Mouse (Mus musculus): ENCODE data around the gene Has3.
"Not testable (repeated sequence)": the region's sequence is repeated elsewhere in the genome, so short reads cannot be mapped to it uniquely, and the experiment has no call there.

Gene Has3

GRCm38 (mm10) chr8:106887336-106888189 is 17.5 kb downstream of the Has3 start:
- peak; percentile 81 for DNase-seq (ENCODE audit: low spot score)

DNA sequence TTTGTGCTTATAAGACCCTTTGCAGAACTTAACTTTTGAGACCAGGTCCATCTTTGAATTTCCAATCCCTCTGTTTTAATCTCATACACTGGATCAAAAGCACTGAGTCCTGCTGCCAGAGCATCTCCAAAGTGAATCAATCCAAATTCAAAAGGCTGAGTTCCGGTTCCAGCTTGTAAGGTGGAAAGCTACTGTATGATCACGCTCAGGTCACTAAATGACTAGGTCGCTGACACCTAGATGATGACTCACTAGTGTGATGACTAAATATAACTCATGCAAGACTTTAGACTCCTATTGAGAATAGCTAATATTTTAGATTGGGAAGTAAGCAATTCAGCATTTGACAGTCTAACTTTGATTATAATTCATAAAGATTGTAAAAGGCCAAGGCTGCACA is 18.8 kb downstream of the Has3 start:
- DNase-seq (ENCODE audit: low spot score) = no peak

DNA sequence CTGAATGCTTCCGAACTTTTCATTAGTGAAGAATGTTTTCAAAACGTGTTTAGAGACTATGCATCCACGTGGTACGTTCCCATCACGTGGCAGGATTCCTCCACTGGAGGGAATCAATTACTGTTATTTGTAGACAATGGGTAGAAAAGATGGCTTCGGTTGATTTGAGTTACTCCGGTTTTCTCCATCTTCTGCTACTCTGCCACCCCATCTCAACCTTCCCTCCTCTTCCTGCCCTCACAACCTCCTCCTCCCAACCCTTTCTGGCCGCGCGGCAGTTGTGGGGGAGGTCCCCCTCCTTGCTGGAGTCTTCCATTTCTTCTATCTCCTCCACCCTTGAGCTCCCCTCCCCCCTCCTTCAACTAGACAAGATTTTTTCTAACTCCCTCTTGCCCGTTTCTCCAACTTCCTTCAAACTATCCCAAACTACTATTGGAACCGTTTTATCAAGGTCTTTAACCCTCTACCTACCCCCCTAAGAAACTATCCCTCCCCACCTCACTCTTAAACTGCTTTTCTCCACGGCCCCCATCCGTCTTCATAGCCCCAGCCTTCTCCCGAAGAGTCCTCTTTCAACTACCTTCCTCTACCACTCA is 22.3 kb downstream of the Has3 start:
- DNase-seq (ENCODE audit: low spot score) = no peak

DNA sequence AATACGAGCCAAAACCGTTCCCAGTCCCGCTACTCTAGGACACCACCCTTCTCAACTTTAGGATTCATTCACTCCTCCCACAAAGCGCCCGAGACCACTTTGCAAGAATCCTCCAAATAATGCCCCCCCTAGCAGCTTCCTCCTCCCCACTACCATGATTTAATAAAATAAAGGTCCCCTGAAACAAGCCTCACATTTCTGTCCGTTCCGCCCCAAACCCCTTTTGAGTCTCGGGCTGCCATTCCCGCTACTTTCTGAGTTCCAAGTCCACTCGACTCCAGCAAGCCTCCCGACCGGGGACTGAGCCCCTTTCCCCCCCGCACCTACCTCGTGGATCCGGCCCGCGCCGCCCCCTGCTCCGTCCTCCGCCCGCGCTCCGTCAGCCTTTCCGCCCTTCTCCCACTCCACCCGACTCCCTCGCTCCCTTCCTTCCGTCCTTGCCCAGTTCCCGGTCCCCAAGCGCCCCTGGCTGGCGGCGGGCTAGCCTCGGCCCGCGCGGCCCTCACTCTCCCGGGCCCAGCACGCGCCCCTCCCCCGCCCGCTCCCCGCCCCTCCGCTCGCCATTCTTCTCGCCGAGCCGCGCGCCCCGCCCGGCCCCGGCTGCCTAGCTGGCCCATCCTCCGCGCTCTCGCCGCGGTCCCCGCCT is 22.9 kb downstream of the Has3 start:
- DNase-seq (ENCODE audit: low spot score) = no peak

DNA sequence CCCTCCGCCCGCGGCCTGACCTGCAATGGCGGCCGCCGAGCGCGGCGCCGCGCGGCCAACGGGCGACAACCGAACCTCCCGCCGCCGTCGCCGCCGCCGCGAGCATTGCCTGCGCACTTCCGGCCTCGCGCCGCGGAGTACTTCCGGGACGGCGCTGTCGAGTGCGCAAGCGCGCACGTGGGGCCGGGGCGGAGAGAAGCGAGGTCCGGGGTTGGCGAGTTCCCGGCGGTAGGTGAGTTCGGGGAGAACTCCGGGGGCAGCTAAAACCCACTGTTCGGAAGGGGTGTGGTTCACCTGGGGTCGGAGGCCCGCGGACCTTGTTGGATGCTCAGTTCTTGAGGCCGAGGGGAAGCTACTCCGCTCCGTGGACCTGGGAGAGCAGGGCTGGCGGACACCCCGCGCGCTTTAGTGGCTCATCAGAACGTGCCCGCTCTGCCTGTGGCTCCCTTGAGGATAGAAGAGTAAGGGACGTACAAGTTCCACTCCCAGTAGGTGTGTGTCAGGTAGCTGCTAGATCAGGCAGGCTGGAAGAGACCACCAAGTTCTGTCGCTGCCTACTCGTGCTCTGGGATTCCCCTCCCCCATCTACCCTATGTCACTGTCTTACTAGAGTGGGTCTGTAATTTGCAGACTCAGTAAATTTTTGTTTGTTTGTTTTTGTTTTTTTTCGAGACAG is 23.6 kb downstream of the Has3 start, which contains the start of gene Utp4:
Gene Utp4, plus strand, starts transcription at position 156 of the 676 bp plus-strand sequence.
- peak; percentile 87 for DNase-seq (ENCODE audit: low spot score)

- DNase-seq (ENCODE audit: low spot score) = no peak
These were observed 29.4 kb downstream of the Has3 start for GRCm38 (mm10) chr8:106899473-106899872.

GRCm38 (mm10) chr8:106905727-106906480 is 35.9 kb downstream of the Has3 start:
- peak; percentile 79 for DNase-seq (ENCODE audit: low spot score)

- DNase-seq (ENCODE audit: low spot score) = no peak
These were observed 36.6 kb downstream of the Has3 start for GRCm38 (mm10) chr8:106906635-106907034.

GRCm38 (mm10) chr8:106907450-106907849 is 37.4 kb downstream of the Has3 start:
- no peak for DNase-seq (ENCODE audit: low spot score)

- no peak for DNase-seq (ENCODE audit: low spot score)
These were observed 38.2 kb downstream of the Has3 start for GRCm38 (mm10) chr8:106908291-106908690.

GRCm38 (mm10) chr8:106913631-106914030 is 43.6 kb downstream of the Has3 start:
- DNase-seq (ENCODE audit: low spot score) = no peak

GRCm38 (mm10) chr8:106919721-106920394 is 49.8 kb downstream of the Has3 start:
- DNase-seq (ENCODE audit: low spot score) = no peak

DNA sequence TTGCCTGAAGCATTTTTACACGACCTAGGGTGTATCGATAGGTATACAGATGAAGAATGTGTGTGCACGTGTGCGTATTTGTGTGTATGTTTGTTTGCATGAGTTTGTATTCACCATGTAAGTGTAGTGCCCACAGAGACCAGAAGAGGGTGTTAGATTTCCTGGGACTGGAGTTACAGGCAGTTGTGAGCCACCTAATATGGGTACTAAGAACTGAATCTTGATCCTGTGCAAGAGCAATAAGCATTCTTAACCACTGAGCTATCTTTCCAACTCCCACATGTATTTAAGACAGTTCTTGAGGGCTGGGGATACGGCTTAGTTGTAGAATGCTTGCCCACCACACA is 50.3 kb downstream of the Has3 start:
- no peak for DNase-seq (ENCODE audit: low spot score)

- no peak for DNase-seq (ENCODE audit: low spot score)
These were observed 54.0 kb downstream of the Has3 start for GRCm38 (mm10) chr8:106924057-106924456.

GRCm38 (mm10) chr8:106924904-106925349 is 54.9 kb downstream of the Has3 start:
- peak; percentile 48 for DNase-seq (ENCODE audit: low spot score)

DNA sequence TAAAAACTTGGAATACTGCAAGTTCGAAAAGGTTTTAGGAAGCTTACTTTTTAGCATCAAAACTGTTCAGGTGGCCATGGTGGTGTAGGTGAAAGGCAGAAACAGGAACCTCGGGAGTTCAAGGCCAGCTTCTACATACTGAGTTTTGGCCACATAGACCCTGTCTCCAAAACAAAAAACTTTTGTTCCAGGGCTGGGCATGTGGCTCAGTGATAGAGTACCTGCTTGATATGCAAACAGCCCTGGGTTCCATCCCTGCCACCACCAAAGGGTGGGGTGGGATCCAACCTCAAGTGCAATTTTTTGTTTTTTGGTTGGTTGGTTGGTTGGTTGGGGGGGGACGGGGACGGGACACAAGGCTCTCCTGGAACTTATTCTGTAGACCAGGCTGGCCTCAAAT is 55.4 kb downstream of the Has3 start:
- no peak for DNase-seq (ENCODE audit: low spot score)

- no peak for DNase-seq (ENCODE audit: low spot score)
These were observed 57.2 kb downstream of the Has3 start for GRCm38 (mm10) chr8:106927247-106927646.

DNA sequence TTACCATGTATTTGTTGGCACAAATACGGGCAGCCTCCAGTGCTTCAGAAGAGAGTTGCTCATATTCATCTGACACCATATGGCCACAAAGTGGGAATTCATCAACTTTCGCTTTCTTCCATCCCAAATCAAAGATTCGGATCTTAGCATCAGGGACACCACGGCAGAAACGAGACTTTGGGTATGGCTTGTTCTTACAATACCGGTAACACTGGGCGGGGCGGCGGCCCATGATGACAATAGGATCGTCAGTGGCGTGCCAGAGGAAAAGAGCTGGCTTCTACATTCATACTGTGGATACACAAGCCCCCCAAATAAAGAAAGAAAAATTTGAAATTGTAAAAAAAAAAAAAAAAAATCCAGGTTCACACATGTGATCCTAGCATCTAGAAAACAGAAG is 58.1 kb downstream of the Has3 start:
- not testable (repeated sequence) for DNase-seq (ENCODE audit: low spot score)

- DNase-seq (ENCODE audit: low spot score) = peak; percentile 64
These were observed 59.3 kb downstream of the Has3 start for GRCm38 (mm10) chr8:106929155-106929913.

GRCm38 (mm10) chr8:106929921-106930320 is 59.9 kb downstream of the Has3 start:
- DNase-seq (ENCODE audit: low spot score) = no peak

All from urinary bladder, postnatal 14 days (tissue).